Mouse (Mus musculus): ENCODE data around the gene Arrdc4.
A peak's percentile ranks its signal among the peaks of the same experiment; 100 is the strongest.

Arrdc4 gene

GRCm38 (mm10) chr7:68748761-68749635 lies at the start of gene Arrdc4:
Arrdc4 (minus strand) TSS chr7:68749241.
- peak; percentile 1 for DNase-seq (ENCODE audit: extremely low read depth, insufficient read length, low spot score)

- no peak for DNase-seq (ENCODE audit: extremely low read depth, insufficient read length, low spot score)
Measured at GRCm38 (mm10) chr7:68795578-68795977, 46.5 kb upstream of the Arrdc4 start.

- no peak for DNase-seq (ENCODE audit: extremely low read depth, insufficient read length, low spot score)
Measured at GRCm38 (mm10) chr7:68788711-68789110, 39.7 kb upstream of the Arrdc4 start.

GRCm38 (mm10) chr7:68771757-68772094 lies 22.7 kb upstream of the Arrdc4 start:
- no peak for DNase-seq (ENCODE audit: extremely low read depth, insufficient read length, low spot score)

GRCm38 (mm10) chr7:68770894-68771756 lies 22.1 kb upstream of the Arrdc4 start:
- DNase-seq (ENCODE audit: extremely low read depth, insufficient read length, low spot score), result no peak

GRCm38 (mm10) chr7:68765926-68766325 lies 16.9 kb upstream of the Arrdc4 start:
- DNase-seq (ENCODE audit: extremely low read depth, insufficient read length, low spot score), result no peak

- DNase-seq (ENCODE audit: extremely low read depth, insufficient read length, low spot score), result no peak
Measured at GRCm38 (mm10) chr7:68759148-68759724, 10.2 kb upstream of the Arrdc4 start.

- no peak for DNase-seq (ENCODE audit: extremely low read depth, insufficient read length, low spot score)
Measured at GRCm38 (mm10) chr7:68756656-68757204, 7.7 kb upstream of the Arrdc4 start.

GRCm38 (mm10) chr7:68749919-68750318 lies 878 bp upstream of the Arrdc4 start:
- DNase-seq (ENCODE audit: extremely low read depth, insufficient read length, low spot score), result no peak

GRCm38 (mm10) chr7:68748361-68748760 lies 680 bp downstream of the Arrdc4 start:
- no peak for DNase-seq (ENCODE audit: extremely low read depth, insufficient read length, low spot score)

- no peak for DNase-seq (ENCODE audit: extremely low read depth, insufficient read length, low spot score)
Measured at GRCm38 (mm10) chr7:68744616-68745015, 4.4 kb downstream of the Arrdc4 start.

GRCm38 (mm10) chr7:68744206-68744605 lies 4.8 kb downstream of the Arrdc4 start:
- no peak for DNase-seq (ENCODE audit: extremely low read depth, insufficient read length, low spot score)

GRCm38 (mm10) chr7:68740763-68741162 lies 8.3 kb downstream of the Arrdc4 start:
- no peak for DNase-seq (ENCODE audit: extremely low read depth, insufficient read length, low spot score)

GRCm38 (mm10) chr7:68738676-68739399 lies 10.2 kb downstream of the Arrdc4 start:
- DNase-seq (ENCODE audit: extremely low read depth, insufficient read length, low spot score), result no peak

- DNase-seq (ENCODE audit: extremely low read depth, insufficient read length, low spot score), result no peak
Measured at GRCm38 (mm10) chr7:68726380-68726779, 22.7 kb downstream of the Arrdc4 start.

- DNase-seq (ENCODE audit: extremely low read depth, insufficient read length, low spot score), result no peak
Measured at GRCm38 (mm10) chr7:68724711-68725110, 24.3 kb downstream of the Arrdc4 start.

GRCm38 (mm10) chr7:68721520-68721919 lies 27.5 kb downstream of the Arrdc4 start:
- no peak for DNase-seq (ENCODE audit: extremely low read depth, insufficient read length, low spot score)

GRCm38 (mm10) chr7:68717988-68718387 lies 31.1 kb downstream of the Arrdc4 start:
- no peak for DNase-seq (ENCODE audit: extremely low read depth, insufficient read length, low spot score)

- no peak for DNase-seq (ENCODE audit: extremely low read depth, insufficient read length, low spot score)
Measured at GRCm38 (mm10) chr7:68717498-68717897, 31.5 kb downstream of the Arrdc4 start.

- DNase-seq (ENCODE audit: extremely low read depth, insufficient read length, low spot score), result no peak
Measured at GRCm38 (mm10) chr7:68716926-68717325, 32.1 kb downstream of the Arrdc4 start.

Measured in 3134 (cell line).